Mouse (Mus musculus) adrenal gland (tissue): ENCODE measurements around the gene 1700016K19Rik.

Source experiments
- intact Hi-C: fragments of 180-260 bp; cut with DNase I; formaldehyde crosslinking; loops from one replicate; pipeline ENCODE4 v1.15.1; 2025

1700016K19Rik gene

DNA sequence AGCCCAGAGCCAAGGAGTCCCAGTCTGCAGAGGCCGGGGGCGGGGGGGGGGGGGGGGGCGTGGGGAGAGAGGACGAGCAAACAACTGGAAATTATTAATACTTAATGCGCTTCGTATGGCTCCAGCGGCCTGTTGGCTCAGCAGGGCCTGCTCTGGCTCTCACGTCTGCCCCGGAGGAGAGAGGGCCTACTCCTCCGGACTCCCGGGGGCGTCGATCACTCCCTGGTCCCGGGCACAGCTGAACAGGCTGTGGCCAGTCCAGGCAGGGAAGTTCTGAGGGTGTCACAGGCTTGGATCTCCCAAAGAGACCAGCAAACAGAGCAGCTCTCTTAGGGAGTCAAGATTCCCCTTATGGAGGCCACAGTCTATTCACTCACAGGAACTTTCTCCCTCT is 28.4 kb downstream of the 1700016K19Rik start:
- intact Hi-C loops, result loop anchor here (5.0 kb wide), 1 partner anchor 49 kb away; no protein-coding TSS in a partner anchor

DNA sequence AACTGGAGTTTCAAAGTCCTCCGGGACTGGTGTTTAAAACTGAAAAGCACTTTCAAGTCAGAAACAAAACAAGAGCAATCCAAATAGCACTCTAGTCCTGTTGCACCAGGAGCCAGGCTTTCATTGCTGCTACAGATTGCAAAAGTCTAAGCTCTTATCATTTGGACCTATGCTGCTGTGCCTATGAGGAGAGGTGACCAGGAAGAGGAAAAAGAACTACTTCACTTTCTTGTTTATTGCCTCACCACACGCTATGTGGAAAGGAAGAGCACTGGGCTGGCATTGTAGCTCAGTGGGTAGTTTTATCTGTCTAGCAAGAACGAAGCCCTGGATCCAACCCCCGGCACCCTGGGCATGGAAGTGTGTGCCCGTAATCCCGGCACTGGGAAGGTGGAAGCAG is 33.6 kb downstream of the 1700016K19Rik start:
- intact Hi-C loops, result no loop called here

DNA sequence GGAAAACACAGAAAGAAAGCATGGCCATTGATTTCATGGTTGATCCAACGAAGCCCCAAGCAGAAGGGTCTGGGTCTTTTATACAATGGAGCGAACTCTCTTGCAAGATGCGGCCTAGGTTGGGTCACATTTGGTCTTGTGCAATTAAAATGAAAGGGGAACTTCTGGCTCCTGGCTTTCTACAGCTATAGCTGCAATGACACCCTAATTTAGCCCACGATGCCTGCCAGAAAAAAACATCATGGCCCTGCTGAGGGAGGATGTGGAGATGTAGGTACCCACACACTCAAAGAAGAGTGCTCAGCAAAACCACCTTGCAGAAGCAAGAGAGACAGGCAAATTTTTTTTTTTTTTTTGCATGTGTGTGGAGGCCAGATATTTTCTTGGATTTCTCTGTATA is 34.1 kb downstream of the 1700016K19Rik start:
- intact Hi-C loops, result no loop called here

DNA sequence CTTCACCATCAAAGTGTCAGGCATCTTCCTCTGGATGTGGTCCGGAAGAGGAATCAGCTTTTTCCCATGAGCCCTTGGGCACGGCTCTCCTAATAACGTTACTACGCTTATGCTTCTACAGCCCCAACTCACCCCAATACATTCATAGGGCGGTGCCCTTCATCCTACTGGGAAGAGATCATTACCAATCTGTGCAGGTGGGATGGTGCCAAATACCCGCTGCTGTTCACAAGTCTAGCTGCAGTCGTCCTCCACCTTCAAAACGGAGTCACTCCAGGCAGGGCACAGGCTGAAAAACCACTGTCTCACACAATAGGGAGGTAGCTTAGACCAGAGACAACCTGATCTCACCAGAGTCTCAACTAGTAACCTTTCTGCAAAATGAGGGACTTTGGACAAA is 35.5 kb downstream of the 1700016K19Rik start:
- intact Hi-C loops, result no loop called here

DNA sequence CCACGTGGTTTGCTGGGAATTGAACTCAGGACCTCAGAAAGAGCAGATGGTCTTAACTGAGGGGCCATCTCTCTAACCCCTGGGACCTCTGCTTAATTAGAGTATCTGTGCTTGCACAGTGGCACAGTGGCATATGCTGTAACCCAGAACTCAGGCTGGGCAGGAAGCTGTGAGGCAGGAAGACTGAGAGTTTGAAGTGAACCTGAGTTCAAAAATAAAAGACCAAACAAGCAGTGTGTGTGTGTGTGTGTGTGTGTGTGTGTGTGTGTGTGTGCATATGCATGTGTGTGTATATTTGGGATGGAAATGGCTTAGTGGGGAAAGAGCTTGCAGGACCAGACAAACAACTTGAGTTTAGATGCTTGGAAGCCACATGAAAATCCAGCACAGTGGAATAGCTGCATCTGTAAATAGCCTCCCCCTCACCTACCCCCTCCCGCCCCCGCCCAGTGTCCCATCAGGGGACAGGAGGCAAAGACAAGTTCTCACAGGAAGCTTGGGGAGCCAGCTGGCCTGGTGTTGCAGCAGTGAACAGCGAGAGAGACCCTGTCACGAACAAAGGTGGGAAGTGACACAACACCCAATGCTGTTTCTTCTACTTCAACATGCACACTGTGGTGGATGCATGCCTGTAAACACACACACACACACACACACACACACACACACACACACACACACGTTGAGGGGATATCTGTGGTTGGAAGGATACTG is 38.0 kb downstream of the 1700016K19Rik start:
- intact Hi-C loops, result no loop called here

DNA sequence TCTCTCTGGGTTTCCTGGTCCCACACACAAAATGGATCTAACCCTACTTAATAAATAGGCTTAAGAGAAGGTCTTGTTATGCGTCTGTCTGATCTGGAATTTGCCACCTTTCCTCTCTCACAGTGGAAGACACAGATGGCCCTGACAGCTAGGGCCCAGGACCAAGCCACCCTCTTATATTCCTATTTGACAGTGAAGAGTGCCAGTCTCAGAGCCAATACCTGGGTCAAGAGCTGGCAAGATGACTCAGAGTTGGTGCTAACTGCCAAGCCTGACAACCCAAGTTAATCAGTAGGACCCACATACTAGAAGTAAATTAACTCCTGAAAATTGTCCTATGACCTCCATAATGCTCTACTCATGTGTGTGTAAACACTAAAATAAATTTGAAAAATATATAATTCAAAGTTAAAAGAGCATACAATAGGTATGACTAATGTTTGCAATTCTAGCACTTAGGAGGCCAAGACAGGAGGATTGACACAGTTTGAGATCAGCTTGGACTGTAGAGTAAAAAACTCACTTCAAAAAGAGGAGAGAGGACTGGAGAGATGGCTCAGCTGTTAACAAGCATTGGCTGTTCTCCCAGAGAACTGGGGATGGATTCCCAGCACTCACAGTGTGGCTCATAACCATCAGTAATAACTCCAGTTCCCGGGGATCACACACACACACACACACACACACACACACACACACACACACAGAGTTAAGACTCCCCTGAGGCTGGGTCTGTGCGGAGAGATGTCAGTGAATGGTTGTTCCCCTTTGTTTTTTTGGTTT is 39.8 kb downstream of the 1700016K19Rik start:
- intact Hi-C loops, result no loop called here

DNA sequence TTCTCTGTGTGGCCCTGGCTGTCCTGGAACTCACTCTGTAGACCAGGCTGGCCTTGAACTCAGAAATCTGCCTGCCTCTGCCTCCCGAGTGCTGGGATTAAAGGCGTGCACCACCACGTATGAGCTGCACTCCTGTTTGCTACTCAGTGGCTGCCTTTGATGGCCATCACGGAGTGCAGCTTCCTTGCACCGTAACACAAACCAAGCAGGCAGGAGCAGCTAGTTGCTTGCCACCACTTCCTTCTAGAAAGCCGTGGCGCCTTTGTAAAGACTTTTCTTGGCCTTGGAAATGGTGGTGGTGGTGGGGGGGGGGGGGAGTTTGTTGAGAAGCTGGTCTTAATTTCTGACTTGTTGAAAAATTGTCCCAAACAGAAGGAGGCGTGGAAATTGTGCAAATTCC is 40.4 kb downstream of the 1700016K19Rik start:
- intact Hi-C loops, result no loop called here

DNA sequence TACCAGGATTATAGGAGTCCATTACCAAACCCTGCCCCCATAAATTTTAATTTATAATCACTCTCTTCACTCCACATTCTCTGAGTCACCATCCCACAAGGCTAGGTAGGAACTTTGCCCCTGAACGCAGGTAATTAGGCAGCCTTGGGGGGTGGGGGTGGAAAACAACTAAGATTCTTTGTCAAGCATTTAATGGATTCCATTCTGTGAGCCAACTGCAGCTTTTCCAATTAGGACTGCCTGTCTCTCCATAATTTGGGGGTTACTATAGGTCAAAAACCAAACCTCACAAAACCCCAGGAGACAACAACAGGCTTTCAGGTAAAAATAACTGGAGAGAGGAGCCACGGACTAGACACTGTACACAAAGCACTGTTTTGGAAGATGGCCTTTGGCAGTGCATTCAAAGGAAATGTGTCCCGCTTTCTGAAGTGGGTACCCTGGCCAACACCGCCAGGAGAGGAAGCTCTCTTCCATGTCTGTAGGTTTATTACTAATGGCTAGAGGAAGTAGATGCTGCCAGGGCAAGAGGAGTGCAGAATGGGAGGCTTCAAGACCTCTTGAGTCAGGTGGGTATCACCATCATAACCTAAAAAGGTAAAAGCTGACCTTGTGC is 41.2 kb downstream of the 1700016K19Rik start:
- intact Hi-C loops, result no loop called here

DNA sequence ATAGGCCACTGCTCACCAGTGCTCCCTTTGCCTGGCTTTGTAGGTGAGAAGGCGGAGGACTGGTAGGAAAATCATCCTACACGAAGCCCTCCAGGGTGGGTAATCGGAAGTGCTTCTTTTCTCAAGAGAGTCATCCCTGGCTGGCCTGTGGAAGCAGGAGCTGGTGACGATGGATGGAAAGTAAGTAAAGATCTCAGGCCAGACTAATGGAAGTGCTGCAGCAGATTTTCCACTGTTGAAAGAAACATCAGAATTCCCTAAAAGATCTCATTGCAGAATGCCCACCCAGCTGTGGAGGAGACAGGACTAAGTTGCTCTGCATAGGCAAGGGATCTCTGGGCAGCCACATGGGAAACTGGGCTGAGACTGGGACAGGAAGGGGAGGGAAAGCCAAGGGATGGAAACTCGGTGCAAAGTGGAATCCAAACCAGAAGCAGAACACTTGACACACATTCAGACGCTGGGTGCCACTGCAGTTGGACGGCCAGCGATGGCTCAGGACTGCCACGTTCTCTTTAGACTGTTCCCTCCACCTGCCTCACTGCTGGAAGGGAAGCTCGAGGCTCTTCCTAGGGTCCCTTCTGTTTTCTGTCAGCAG is 42.4 kb downstream of the 1700016K19Rik start:
- intact Hi-C loops, result no loop called here

DNA sequence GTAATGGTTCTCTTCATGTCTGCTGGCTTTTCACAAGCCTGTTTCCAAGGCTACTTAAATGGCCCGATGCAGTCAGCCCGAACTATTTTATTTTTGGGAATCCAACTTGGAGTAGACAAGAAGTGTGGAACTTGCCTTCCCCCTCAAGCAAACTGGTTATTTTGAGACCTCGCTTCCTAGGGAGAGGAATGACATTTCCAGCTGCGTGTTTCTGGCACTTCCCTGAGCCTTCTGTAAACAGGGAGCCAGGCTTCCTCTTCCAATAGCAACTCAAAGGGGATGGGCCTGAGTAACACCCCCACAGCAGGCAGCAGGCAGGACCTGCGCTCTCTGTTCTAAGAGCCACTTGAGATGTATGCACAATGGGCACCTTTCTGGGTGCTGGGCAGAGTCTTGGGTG is 43.2 kb downstream of the 1700016K19Rik start:
- intact Hi-C loops, result no loop called here

DNA sequence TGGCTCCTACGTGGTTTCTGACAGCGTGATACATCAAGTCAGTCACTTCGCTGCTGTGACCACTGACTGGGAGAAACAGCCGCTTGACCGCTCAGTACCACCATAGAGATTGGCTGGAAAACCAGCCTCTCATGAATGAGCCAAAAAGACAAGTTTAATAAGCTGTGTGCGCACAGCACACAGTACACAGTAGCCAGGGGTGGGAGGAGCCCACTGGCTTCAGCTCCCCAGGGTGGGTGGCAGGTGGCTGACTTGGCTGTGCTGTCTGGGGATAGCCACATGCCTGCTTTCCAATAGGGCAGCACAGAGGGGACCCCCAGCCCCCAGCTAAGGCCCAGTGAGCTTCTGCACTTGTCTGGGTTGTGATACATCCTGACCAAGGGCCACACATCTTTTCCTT is 44.8 kb downstream of the 1700016K19Rik start:
- intact Hi-C loops, result no loop called here

DNA sequence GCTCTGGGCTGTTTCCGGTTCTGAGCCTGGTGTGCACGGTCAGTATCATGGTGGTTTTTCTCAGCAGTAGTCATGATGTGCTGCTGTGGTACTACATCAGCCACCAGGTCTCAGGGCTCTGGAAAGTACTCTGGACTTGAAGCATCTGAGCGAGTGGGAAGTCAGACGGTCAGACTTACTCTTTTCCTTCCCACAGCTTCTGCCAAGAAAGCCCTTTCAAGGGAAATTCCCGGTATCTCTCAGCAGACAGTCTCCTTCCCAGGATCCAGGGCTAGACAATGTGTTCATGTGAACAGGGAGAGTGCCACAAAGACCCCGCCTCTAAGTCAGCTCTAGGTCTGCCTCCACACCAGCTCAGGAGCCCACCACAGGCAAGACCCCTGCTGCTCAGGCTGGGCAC is 45.7 kb downstream of the 1700016K19Rik start:
- intact Hi-C loops, result no loop called here

DNA sequence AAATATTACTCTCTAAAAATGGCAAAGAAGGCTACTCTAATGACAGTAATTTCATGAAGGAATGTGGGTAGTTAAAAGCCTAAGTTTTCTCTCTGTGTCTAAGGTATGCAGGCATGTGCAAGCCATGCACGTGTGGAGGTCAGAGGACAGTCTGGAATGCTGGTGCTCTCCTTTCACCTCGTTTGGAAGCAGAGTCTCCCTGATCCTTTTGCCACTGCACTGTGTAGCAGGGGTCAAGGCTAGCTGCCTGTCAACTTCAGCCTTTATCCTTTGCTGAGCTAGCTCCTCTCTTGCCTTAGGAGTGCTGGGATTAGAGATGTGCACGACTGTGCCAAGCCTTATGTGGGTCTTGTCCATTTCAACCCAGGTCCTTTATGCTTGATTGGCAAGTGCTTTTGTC is 50.8 kb downstream of the 1700016K19Rik start:
- intact Hi-C loops, result no loop called here

DNA sequence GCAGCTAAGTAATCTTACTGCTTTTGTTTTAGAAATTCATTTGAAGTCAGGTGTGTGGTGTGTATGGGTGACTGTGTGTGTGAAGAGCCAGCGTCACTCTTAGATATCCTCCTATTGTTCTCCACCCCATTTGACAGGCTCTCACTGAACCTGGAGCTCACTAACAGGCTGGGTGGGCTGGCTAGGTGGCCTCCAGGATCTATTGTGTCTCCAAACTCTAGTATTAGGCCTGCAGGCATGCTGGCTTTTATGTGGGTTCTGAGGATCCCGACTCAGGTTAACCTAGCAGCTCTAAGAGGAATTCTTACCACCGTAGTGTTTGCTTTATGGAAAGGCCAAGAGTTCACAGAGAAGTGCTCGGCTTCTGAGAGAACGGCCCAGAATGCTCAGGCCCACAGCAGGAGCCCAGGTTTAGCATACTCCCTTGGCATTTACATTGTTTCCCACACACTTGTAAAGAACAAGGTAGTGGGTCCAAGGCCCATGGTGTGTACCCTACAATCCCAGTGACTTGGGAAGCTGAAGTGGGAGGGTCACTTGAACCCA is 51.3 kb downstream of the 1700016K19Rik start:
- intact Hi-C loops, result no loop called here

DNA sequence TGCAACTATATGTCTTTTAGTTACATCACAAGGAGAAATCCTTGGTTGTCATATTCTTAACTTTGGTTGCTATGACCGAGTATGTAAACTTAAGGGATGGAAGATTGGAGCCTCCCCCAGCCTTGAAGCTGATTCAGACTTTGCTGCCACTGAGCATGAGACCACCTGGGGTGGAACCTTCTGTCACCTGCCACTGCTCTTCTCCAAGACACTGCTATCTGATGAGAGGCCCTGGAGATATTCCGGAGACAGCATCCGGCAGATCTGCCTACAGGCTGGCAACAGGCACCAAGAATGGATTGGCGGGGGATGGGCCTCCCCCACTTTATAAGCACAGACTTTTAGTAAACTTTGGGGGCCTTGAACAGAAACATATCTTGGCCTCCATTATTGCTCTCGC is 52.8 kb downstream of the 1700016K19Rik start:
- intact Hi-C loops, result no loop called here
